Comparison of ENCODE assay signal across 7 mouse cellular contexts in the genomic region with DNA sequence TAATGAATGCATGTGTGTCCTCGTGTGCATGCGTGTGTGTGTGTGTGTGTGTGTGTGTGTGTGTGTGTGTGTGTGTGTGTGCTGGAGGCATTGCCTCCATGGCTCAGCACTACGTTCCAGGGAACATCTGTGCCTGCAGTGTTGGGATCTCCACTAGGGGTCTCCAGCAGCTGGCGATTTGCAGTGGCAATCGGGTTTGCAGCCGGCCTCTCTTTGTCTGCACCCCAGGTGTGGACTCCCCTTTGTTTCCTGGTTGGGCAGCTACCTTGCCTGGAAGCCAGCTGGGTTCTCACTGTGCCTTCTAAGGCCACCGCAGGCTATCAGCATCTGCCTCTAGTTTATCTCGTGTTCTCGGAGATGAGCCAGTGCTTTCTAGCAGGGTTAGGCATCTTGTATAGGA. TPM values are rescaled to one million over a fixed set of nuclear protein-coding genes. Genes with fewer than 3 reads are reported as not detected.
A peak's percentile ranks its signal among the peaks of the same experiment; 100 is the strongest.
DNase-seq lines count a peak whose midpoint lies in the region; ATAC-seq and TF ChIP-seq lines count a peak whose summit lies in the region.

No protein-coding gene starts in this region.

- DNase-seq in ZHBTc4 (ENCODE audit: low read depth, low spot score): peak; percentile 81
- peak; percentile 90 for DNase-seq in embryo, embryonic 10.5 days (ENCODE audit: low spot score)
- DNase-seq in heart, adult 11 months: peak; percentile 95
- DNase-seq in spleen, adult 2 months (ENCODE audit: low read depth in 1 of 2, low spot score in 2 of 2): peak; percentile 19 to 67

- peak; percentile 66 for ATAC-seq in intestine, embryonic 16.5 days
- ATAC-seq in limb, embryonic 13.5 days (ENCODE audit: low FRiP score, low read depth): peak; percentile 59; the same call in 1 of the 2 replicates
- peak; percentile 77 for ATAC-seq in midbrain, embryonic 15.5 days (replicated peaks)

- no peaks in the 10 kb centered on the region for H3K27me3 ChIP-seq in intestine, embryonic 16.5 days (replicated peaks; ENCODE audit: control insufficient read depth, insufficient read depth, low read length)
- H3K27me3 ChIP-seq in limb, embryonic 13.5 days: peaks cover 20% of the 10 kb centered on the region
- no peaks in the 10 kb centered on the region; the same call in 1 of the 2 replicates for H3K27me3 ChIP-seq in midbrain, embryonic 15.5 days (replicated peaks)
- H3K27me3 ChIP-seq in spleen, adult 2 months (ENCODE audit: control insufficient read depth, insufficient read depth, low read length): peaks cover 5% of the 10 kb centered on the region

- H3K4me1 ChIP-seq in intestine, embryonic 16.5 days (ENCODE audit: control insufficient read depth, insufficient read depth, low read length): peaks cover 18% of the 10 kb centered on the region
- peaks cover 12% of the 10 kb centered on the region for H3K4me1 ChIP-seq in limb, embryonic 13.5 days
- peaks cover 18% of the 10 kb centered on the region for H3K4me1 ChIP-seq in midbrain, embryonic 15.5 days
- H3K4me1 ChIP-seq in spleen, adult 2 months (ENCODE audit: control insufficient read depth, insufficient read depth, insufficient read length): peaks cover 3% of the 10 kb centered on the region

- no peak overlapping the region for H3K27ac ChIP-seq in intestine, embryonic 16.5 days (ENCODE audit: low read length)
- H3K27ac ChIP-seq in limb, embryonic 13.5 days: peak overlapping the region; percentile 55; the same call in 1 of the 2 replicates
- peak overlapping the region; percentile 72 for H3K27ac ChIP-seq in midbrain, embryonic 15.5 days
- H3K27ac ChIP-seq in spleen, adult 2 months (ENCODE audit: insufficient read depth, low read length): no peak overlapping the region

- H3K9ac ChIP-seq in intestine, embryonic 16.5 days (ENCODE audit: low read depth, low read length): peak overlapping the region; percentile 9; the same call in 1 of the 2 replicates
- no peak overlapping the region for H3K9ac ChIP-seq in limb, embryonic 13.5 days
- H3K9ac ChIP-seq in midbrain, embryonic 15.5 days: peak overlapping the region; percentile 29; the same call in 1 of the 2 replicates

- peak; percentile 81 for TF ChIP-seq CTCF in spleen, adult 2 months (IDR thresholded peaks at IDR 0.05; ENCODE audit: extremely low read depth, insufficient read depth, insufficient read length, insufficient replicate concordance)

- no peak overlapping the region for H3K4me3 ChIP-seq in intestine, embryonic 16.5 days (ENCODE audit: low read length)
- no peak overlapping the region for H3K4me3 ChIP-seq in limb, embryonic 13.5 days
- no peak overlapping the region for H3K4me3 ChIP-seq in midbrain, embryonic 15.5 days
- H3K4me3 ChIP-seq in spleen, adult 2 months (ENCODE audit: extremely low read depth, insufficient read depth, insufficient read length): no peak overlapping the region

- peak overlapping the region; percentile 30 for H3K4me2 ChIP-seq in intestine, embryonic 16.5 days (ENCODE audit: low read depth, low read length)
- H3K4me2 ChIP-seq in limb, embryonic 13.5 days (replicated peaks): peak overlapping the region; percentile 46
- peak overlapping the region; percentile 43 for H3K4me2 ChIP-seq in midbrain, embryonic 15.5 days

- no peaks in the 10 kb centered on the region for H3K36me3 ChIP-seq in intestine, embryonic 16.5 days (ENCODE audit: control insufficient read depth, insufficient read depth, low read length)
- H3K36me3 ChIP-seq in limb, embryonic 13.5 days: no peaks in the 10 kb centered on the region
- H3K36me3 ChIP-seq in midbrain, embryonic 15.5 days (replicated peaks): no peaks in the 10 kb centered on the region
- H3K36me3 ChIP-seq in spleen, adult 2 months (ENCODE audit: control insufficient read depth, insufficient read depth, low read length): no peaks in the 10 kb centered on the region

- H3K9me3 ChIP-seq in intestine, embryonic 16.5 days (ENCODE audit: control insufficient read depth, low read length): no peaks in the 10 kb centered on the region
- no peaks in the 10 kb centered on the region; the same call in 1 of the 2 replicates for H3K9me3 ChIP-seq in limb, embryonic 13.5 days
- no peaks in the 10 kb centered on the region for H3K9me3 ChIP-seq in midbrain, embryonic 15.5 days

- 2% methylated on average over 9 of the region's 9 CpGs for WGBS in intestine, embryonic 16.5 days
- WGBS in limb, embryonic 13.5 days: under 1% methylated on average over 9 of the region's 9 CpGs
- 3% methylated on average over 9 of the region's 9 CpGs for WGBS in midbrain, embryonic 15.5 days
- WGBS in spleen, adult 2 months: 6% methylated on average over 9 of the region's 9 CpGs

- TF ChIP-seq POLR2A in spleen, adult 2 months (IDR thresholded peaks at IDR 0.05; ENCODE audit: low read depth, low read length): no peak

RNA-seq across cellular contexts. Expression of gene Chn2, which starts 4.9 kb away (rescaled TPM):
- polyA plus RNA-seq in intestine, embryonic 16.5 days (2015; fragmentation: Nextera tagmentation; extraction: Ambion mirVana): 20.2 and 20.8 TPM in 2 replicates
- polyA plus RNA-seq in limb, embryonic 13.5 days (2015; fragmentation: Nextera tagmentation; extraction: Ambion mirVana): 11.9 and 12.4 TPM in 2 replicates
- polyA plus RNA-seq in midbrain, embryonic 15.5 days (2015; fragmentation: Nextera tagmentation; extraction: Ambion mirVana): 34.0 and 37.5 TPM in 2 replicates
- polyA plus RNA-seq in spleen, adult 2 months (2012; rRNA removed): 8.4 and 11.8 TPM in 2 replicates

RNA-seq across cellular contexts. Expression of gene Cpvl, which starts 56.0 kb away (rescaled TPM):
- 0.09 and 0.34 TPM in 2 replicates for polyA plus RNA-seq in intestine, embryonic 16.5 days (2015; fragmentation: Nextera tagmentation; extraction: Ambion mirVana)
- 0.63 and 0.88 TPM in 2 replicates for polyA plus RNA-seq in limb, embryonic 13.5 days (2015; fragmentation: Nextera tagmentation; extraction: Ambion mirVana)
- polyA plus RNA-seq in midbrain, embryonic 15.5 days (2015; fragmentation: Nextera tagmentation; extraction: Ambion mirVana): not detected in 2 replicates
- not detected in 2 replicates for polyA plus RNA-seq in spleen, adult 2 months (2012; rRNA removed)

Comparison
In these comparisons a context has a peak if more than half of its experiments do, and no peak if none do; other contexts are left out.
1. DNase-seq: peak in every context shown above with its lines; median percentile 95 in heart, adult 11 months; 90 in embryo, embryonic 10.5 days; 81 in ZHBTc4; 43 in spleen, adult 2 months.
2. H3K27ac ChIP-seq: peak in limb, embryonic 13.5 days (single experiment) and midbrain, embryonic 15.5 days (single experiment); none in intestine, embryonic 16.5 days (single experiment) and spleen, adult 2 months (single experiment).
3. Peak in every context shown above with its lines, with median percentiles within 50 percentile points of each other: ATAC-seq and H3K4me2 ChIP-seq.